Comparison of ENCODE assay signal across 33 mouse cellular contexts in genomic region chr3:28219964-28220363, GRCm38 (mm10). TPM values are rescaled to one million over a fixed set of nuclear protein-coding genes. Genes with fewer than 3 reads are reported as not detected.
DNase-seq lines count a peak whose midpoint lies in the region; ATAC-seq and TF ChIP-seq lines count a peak whose summit lies in the region.
"Had no signal": no experiment of that assay in that cellular context is flagged by ENCODE, and none has a peak within 500 bp of the region (broad histone marks: within the 10 kb centered on the region; RNA-seq: fewer than 3 reads in every experiment).

No protein-coding gene starts in this region.

- no peak overlapping the region for H3K9ac ChIP-seq in hindbrain, postnatal 0 days (replicated peaks; ENCODE audit: low read length)
- H3K9ac ChIP-seq in hindbrain, embryonic 13.5 days, result no peak overlapping the region
- H3K9ac ChIP-seq: embryonic facial prominence, embryonic 13.5 days; forebrain, postnatal 0 days; heart, embryonic 13.5 days; hindbrain, embryonic 15.5 days; liver, embryonic 14.5 days; neural tube, embryonic 15.5 days; stomach, embryonic 15.5 days had no signal

- H3K36me3 ChIP-seq in hindbrain, postnatal 0 days (ENCODE audit: insufficient read depth, low read length), result no peaks in the 10 kb centered on the region
- H3K36me3 ChIP-seq in hindbrain, embryonic 13.5 days, result no peaks in the 10 kb centered on the region
- no peaks in the 10 kb centered on the region for H3K36me3 ChIP-seq in myocyte (ENCODE audit: control insufficient read depth, insufficient read depth)
- H3K36me3 ChIP-seq: embryonic facial prominence, embryonic 13.5 days; heart, embryonic 13.5 days; hindbrain, embryonic 15.5 days; neural tube, embryonic 15.5 days; stomach, embryonic 15.5 days had no signal

- H3K27me3 ChIP-seq in hindbrain, postnatal 0 days (ENCODE audit: insufficient read depth, low read length), result no peaks in the 10 kb centered on the region
- H3K27me3 ChIP-seq in hindbrain, embryonic 13.5 days, result no peaks in the 10 kb centered on the region
- H3K27me3 ChIP-seq in myocyte (ENCODE audit: control insufficient read depth, insufficient read depth, insufficient read length), result no peaks in the 10 kb centered on the region
- H3K27me3 ChIP-seq: embryonic facial prominence, embryonic 13.5 days; heart, embryonic 13.5 days; hindbrain, embryonic 15.5 days; neural tube, embryonic 15.5 days; stomach, embryonic 15.5 days had no signal

- H3K27ac ChIP-seq in hindbrain, postnatal 0 days, result no peak overlapping the region
- H3K27ac ChIP-seq in hindbrain, embryonic 13.5 days, result no peak overlapping the region
- H3K27ac ChIP-seq: embryonic facial prominence, embryonic 13.5 days; heart, adult 2 months; heart, embryonic 13.5 days; hindbrain, embryonic 15.5 days; liver, embryonic 14.5 days; macrophage; neural tube, embryonic 15.5 days; stomach, embryonic 15.5 days had no signal

- H3K9me3 ChIP-seq in hindbrain, postnatal 0 days (ENCODE audit: low read length), result no peaks in the 10 kb centered on the region
- H3K9me3 ChIP-seq in hindbrain, embryonic 13.5 days, result no peaks in the 10 kb centered on the region
- H3K9me3 ChIP-seq: embryonic facial prominence, embryonic 13.5 days; heart, embryonic 13.5 days; hindbrain, embryonic 15.5 days; neural tube, embryonic 15.5 days; stomach, embryonic 15.5 days had no signal

- TF ChIP-seq CTCF in hindbrain, postnatal 0 days (IDR thresholded peaks at IDR 0.05; ENCODE audit: low read depth), result no peak

- H3K4me1 ChIP-seq in hindbrain, postnatal 0 days (ENCODE audit: insufficient read depth, low read length), result no peaks in the 10 kb centered on the region
- H3K4me1 ChIP-seq in hindbrain, embryonic 13.5 days (replicated peaks), result peaks cover 10% of the 10 kb centered on the region
- H3K4me1 ChIP-seq: embryonic facial prominence, embryonic 13.5 days; stomach, embryonic 15.5 days had no signal

- peak; percentile 55; the same call in 1 of the 2 replicates for ATAC-seq in hindbrain, postnatal 0 days
- no peak for ATAC-seq in hindbrain, embryonic 13.5 days (ENCODE audit: low FRiP score)
- ATAC-seq: activated CD4-positive, CD25-positive, alpha-beta regulatory T cell, adult 4 months; forebrain, postnatal 0 days had no signal

- WGBS in hindbrain, postnatal 0 days, result 78% methylated on average over 3 of the region's 3 CpGs
- 86% methylated on average over 3 of the region's 3 CpGs for WGBS in hindbrain, embryonic 13.5 days

- H3K4me3 ChIP-seq in hindbrain, postnatal 0 days (ENCODE audit: low read length), result no peak overlapping the region
- H3K4me3 ChIP-seq in hindbrain, embryonic 13.5 days, result no peak overlapping the region
- no peak overlapping the region for H3K4me3 ChIP-seq in myocyte
- H3K4me3 ChIP-seq: embryonic facial prominence, embryonic 13.5 days; erythroblast, embryonic 14.5 days; heart, adult 2 months; heart, embryonic 13.5 days; hindbrain, embryonic 15.5 days; neural tube, embryonic 15.5 days; stomach, embryonic 15.5 days had no signal

- no peak overlapping the region for H3ac ChIP-seq in myocyte (ENCODE audit: control insufficient read depth, insufficient read length)

- peak; percentile 33 to 50 for DNase-seq in cerebellum, postnatal 14 days
- DNase-seq in cerebellum, postnatal 36 days, result no peak
- no peak for DNase-seq in hindbrain, postnatal 0 days (ENCODE audit: low spot score)
- DNase-seq in ES-CJ7 (ENCODE audit: low read depth, low spot score), result peak; percentile 48
- DNase-seq in right cerebral cortex, postnatal 10 days (ENCODE audit: low spot score in 2 of 2), result no peak
- DNase-seq: adrenal gland, adult 2 months; adrenal gland, postnatal 36 days; cerebellum, adult 18-20 months; embryo, embryonic 11 days; forebrain, postnatal 0 days; gastrocnemius, postnatal 25 days; heart, adult 2 months; kidney, adult 2 months; kidney, postnatal 36 days; liver; lung, adult 2 months; lung, postnatal 10 days; midbrain, embryonic 14.5 days; retina, postnatal 1 day; right cerebral cortex, postnatal 25 days; thymus, adult 18-20 months; thymus, postnatal 25 days had no signal

- TF ChIP-seq POLR2A in myocyte (IDR thresholded peaks at IDR 0.05; ENCODE audit: insufficient read length, low read depth), result no peak

- H3K79me2 ChIP-seq in myocyte (ENCODE audit: control insufficient read depth, insufficient read depth), result no peaks in the 10 kb centered on the region

- H3K4me2 ChIP-seq in hindbrain, postnatal 0 days (ENCODE audit: low read depth, low read length), result no peak overlapping the region
- H3K4me2 ChIP-seq in hindbrain, embryonic 13.5 days, result no peak overlapping the region
- H3K4me2 ChIP-seq in myocyte (ENCODE audit: low read depth), result peak overlapping the region; percentile 20
- H3K4me2 ChIP-seq: embryonic facial prominence, embryonic 13.5 days; heart, embryonic 13.5 days; hindbrain, embryonic 15.5 days; neural tube, embryonic 15.5 days; stomach, embryonic 15.5 days had no signal

TF ChIP-seq in myocyte, 11 proteins besides CTCF, POLR2A, EP300 and RAD21:
- TF ChIP-seq MYOG (IDR thresholded peaks at IDR 0.05; ENCODE audit: control insufficient read depth in 1 of 3, insufficient read depth in 1 of 3, insufficient read length in 2 of 3, low read depth in 2 of 3) (peak; percentile 98 to 100 (median 99)), MYOD1 (IDR thresholded peaks at IDR 0.05; ENCODE audit: control insufficient read depth in 1 of 3, insufficient read length in 2 of 3, low read depth in 2 of 3) (peak; percentile 74 to 100 (median 98)), MAX (IDR thresholded peaks at IDR 0.05; ENCODE audit: low read depth) (no peak), TCF3 (IDR thresholded peaks at IDR 0.05; ENCODE audit: insufficient read length, low read depth) (peak; percentile 98), TCF12 (IDR thresholded peaks at IDR 0.05; ENCODE audit: insufficient read depth, poor library complexity, severe bottlenecking) (peak; percentile 99), CEBPB (IDR thresholded peaks at IDR 0.05; ENCODE audit: insufficient read depth, poor library complexity, severe bottlenecking) (no peak)

RNA-seq across cellular contexts. Expression of gene Tnik, which starts 43.0 kb away (rescaled TPM):
- total RNA-seq in hindbrain, postnatal 0 days (2014; rRNA removed), result 98.1 and 105 TPM in 2 replicates
- 61.7 and 63.2 TPM in 2 replicates for polyA plus RNA-seq in hindbrain, postnatal 0 days (2015; fragmentation: Nextera tagmentation; extraction: Ambion mirVana)
- 70.7 and 73.6 TPM in 2 replicates for polyA plus RNA-seq in hindbrain, embryonic 13.5 days (2015; fragmentation: Nextera tagmentation; extraction: Ambion mirVana)
- 1.8 TPM for polyA plus RNA-seq in myocyte (2012; fragmentation: generic; extraction: Trizol)
- polyA plus RNA-seq: erythroblast, embryonic 14.5 days had no signal

Comparison
In these comparisons a context has a peak if more than half of its experiments do, and no peak if none do; other contexts are left out.
1. DNase-seq: peak in cerebellum, postnatal 14 days (2 of 2) and ES-CJ7 (single experiment); none in cerebellum, postnatal 36 days (0 of 2), hindbrain, postnatal 0 days (single experiment) and right cerebral cortex, postnatal 10 days (0 of 2).
2. RNA of gene Tnik, which starts 43.0 kb away (polyA plus RNA-seq): 70.7 to 73.6 TPM in hindbrain, embryonic 13.5 days and 61.7 to 63.2 TPM in hindbrain, postnatal 0 days; 1.8 TPM in myocyte (single experiment); every median in the first group is over 10 times any median in the second.